Mouse (Mus musculus): ENCODE data around the gene Bin2. TPM values are rescaled to one million over a fixed set of nuclear protein-coding genes. Genes with fewer than 3 reads are reported as not detected.

Bin2 gene
- total RNA-seq, 2 experiments from 2014 or later, result 0.53 to 0.89 TPM

GRCm38 (mm10) chr15:100598883-100599275 is 70.5 kb downstream of the Bin2 start:
- DNase-seq, result no peak
- intact Hi-C loops (cut with DNase I; ENCODE audit: low total_unique reads), result no loop called here

- DNase-seq, result no peak
- intact Hi-C loops (cut with DNase I; ENCODE audit: low total_unique reads), result no loop called here
Measured at GRCm38 (mm10) chr15:100598287-100598882, 71.0 kb downstream of the Bin2 start.

GRCm38 (mm10) chr15:100592817-100593216 is 76.5 kb downstream of the Bin2 start:
- intact Hi-C loops (cut with DNase I; ENCODE audit: low total_unique reads), result no loop called here
- no peak for DNase-seq

Small RNAs within 50 kb of the gene (microRNA-seq; reads per million reads assigned to microRNA genes)
- gene Mir6961, result 0 reads per million in 2 experiments

Other genes with a start within 250 kb of the Bin2 start
- not detected for gene Gm5475, start 247.4 kb downstream of the Bin2 start, total RNA-seq (2021)
- 10 to 100 TPM; 32.3 to 34.8 TPM for gene Slc11a2, start 244.5 kb downstream of the Bin2 start, total RNA-seq (2021)
- gene Letmd1, start 200.5 kb downstream of the Bin2 start, total RNA-seq (2021), result 10 to 100 TPM in 1 of 2 experiments, 1 to 10 TPM in 1; 9.2 to 10.5 TPM
- gene Csrnp2, start 174.1 kb downstream of the Bin2 start, total RNA-seq (2021), result 1 to 10 TPM; 1.9 to 2.9 TPM
- gene Tfcp2, start 117.5 kb downstream of the Bin2 start, total RNA-seq (2021), result 10 to 100 TPM in 1 of 2 experiments, 1 to 10 TPM in 1; 9.6 to 11.6 TPM
- gene Pou6f1, start 69.6 kb downstream of the Bin2 start, total RNA-seq (2021), result 1 to 10 TPM; 7.6 to 9.7 TPM
- gene Dazap2, start 54.2 kb downstream of the Bin2 start, total RNA-seq (2021), result 10 to 100 TPM; 58.7 to 62.1 TPM
- 1 to 10 TPM; 6.0 to 6.4 TPM for gene Smagp, start 32.6 kb downstream of the Bin2 start, total RNA-seq (2021)
- gene Cela1, start 18.4 kb upstream of the Bin2 start, total RNA-seq (2021), result not detected
- under 1 TPM; 0.18 to 0.33 TPM for gene Galnt6, start 59.8 kb upstream of the Bin2 start, total RNA-seq (2021)
- 1 to 10 TPM; 2.0 to 6.0 TPM for gene Slc4a8, start 92.2 kb upstream of the Bin2 start, total RNA-seq (2021)
- under 1 TPM; 0.37 to 1.00 TPM for gene Scn8a, start 200.3 kb upstream of the Bin2 start, total RNA-seq (2021)

Data from gastrocnemius, postnatal 14 days (tissue).